Mouse (Mus musculus): Measurements from ENCODE around the gene Actl7b. TPM values are rescaled to one million over a fixed set of nuclear protein-coding genes. Genes with fewer than 3 reads are reported as not detected.

Actl7b gene
- total RNA-seq (2021) = not detected
- long read RNA-seq, experiment 1 = 0 reads
- long read RNA-seq, experiment 2 = 0 reads

DNA sequence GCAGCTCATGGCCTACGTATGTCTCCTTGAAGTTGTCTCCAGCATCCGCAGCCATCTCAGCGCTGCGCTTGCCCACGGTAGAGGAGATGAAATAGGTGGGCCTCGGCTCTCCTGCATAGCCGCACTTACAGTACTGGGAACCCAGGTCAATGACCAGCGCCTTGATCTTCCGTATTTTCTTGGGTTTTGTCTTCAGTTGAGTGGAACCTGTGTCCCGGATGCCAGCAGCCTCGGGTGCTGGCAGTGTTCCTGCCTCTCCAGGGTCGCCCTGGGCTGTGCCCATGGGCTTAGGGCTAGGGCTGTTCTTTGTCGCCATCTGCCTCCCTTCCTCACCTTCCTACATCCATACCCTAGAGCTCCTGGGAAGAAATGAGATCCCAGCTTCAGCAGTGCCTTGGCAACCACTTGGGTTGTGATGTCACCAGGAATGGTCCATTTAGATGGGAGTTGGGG lies at the start of gene Actl7b:
Gene Actl7b, minus strand, starts transcription at position 403 of the 453 bp plus-strand sequence.
- no peak for DNase-seq (ENCODE audit: low spot score)

DNA sequence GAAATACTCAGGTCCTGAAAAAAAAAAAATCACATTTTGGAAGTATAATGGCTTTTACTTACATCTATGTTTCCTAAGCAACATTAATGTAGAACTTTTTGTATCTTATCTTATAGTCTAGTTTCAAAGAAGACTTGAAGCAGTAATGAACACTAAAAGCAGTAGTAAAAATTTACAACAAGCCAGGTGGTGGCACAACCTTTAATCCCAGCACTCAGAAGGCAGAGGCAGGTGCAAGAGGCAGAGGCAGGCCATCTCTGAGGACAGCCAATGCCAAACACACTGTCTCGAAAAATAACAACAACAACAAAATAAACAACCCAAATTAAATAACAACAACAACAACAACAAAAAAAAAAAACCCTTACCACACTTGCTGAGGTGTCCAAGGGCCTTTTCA lies 29.8 kb upstream of the Actl7b start:
- no peak for DNase-seq (ENCODE audit: low spot score)

DNA sequence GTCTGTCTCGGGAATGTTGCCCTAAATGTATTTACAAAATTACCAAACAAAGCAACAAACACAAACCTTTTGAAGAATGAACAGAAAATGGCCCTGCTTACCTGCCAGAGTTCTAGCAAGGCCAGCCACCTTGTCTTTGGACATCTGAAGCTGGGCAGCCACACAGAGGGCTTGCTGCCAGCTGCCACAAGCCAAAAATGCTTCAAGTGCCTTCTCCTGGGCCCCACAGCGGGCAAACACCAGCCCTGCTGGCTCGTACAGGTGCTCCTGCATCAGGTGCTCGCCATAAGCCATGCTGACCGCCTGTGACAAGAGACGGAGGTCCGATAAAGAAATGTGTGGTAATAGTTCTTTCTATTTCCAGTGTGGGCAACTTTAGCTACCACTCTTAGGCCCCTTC lies 27.7 kb upstream of the Actl7b start:
- no peak for DNase-seq (ENCODE audit: low spot score)

DNA sequence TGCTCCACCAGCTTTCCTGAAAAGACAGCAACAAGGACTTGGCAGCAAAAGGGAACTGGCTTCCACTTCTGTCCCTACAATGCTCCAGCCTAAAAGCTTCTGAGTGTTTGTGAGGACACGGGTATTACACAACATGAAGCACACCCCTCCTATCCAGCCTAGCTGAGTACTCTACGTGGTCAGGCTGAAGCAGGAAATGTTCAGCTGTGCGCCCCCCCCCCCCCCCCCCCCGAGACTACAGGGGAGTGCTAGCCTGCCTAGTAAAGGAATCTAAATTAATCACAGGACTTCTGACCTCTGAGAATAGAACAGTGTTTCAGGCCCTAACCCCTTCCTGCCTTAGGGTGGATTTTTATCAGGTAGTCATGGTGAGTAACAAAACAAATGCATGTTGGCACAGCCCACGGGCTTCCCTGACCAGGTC lies 26.6 kb upstream of the Actl7b start:
- no peak for DNase-seq (ENCODE audit: low spot score)

DNA sequence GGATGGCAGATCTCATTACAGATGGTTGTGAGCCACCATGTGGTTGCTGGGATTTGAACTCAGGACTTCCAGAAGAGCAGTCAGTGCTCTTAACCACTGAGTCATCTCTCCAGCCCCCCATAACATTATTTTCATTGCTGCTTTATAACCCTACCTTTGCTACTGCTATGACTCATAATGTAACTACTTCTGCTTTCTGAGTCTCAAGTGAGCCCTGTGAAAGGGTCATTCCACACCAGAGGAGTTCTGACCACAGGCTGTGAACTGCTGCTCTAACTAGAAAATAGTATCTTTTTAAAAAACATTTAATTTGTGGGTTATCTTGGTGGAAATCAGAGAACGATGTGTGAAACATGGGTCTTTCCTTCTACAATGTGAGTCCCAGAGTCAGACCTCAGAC lies 16.4 kb upstream of the Actl7b start:
- DNase-seq (ENCODE audit: low spot score) = no peak

DNA sequence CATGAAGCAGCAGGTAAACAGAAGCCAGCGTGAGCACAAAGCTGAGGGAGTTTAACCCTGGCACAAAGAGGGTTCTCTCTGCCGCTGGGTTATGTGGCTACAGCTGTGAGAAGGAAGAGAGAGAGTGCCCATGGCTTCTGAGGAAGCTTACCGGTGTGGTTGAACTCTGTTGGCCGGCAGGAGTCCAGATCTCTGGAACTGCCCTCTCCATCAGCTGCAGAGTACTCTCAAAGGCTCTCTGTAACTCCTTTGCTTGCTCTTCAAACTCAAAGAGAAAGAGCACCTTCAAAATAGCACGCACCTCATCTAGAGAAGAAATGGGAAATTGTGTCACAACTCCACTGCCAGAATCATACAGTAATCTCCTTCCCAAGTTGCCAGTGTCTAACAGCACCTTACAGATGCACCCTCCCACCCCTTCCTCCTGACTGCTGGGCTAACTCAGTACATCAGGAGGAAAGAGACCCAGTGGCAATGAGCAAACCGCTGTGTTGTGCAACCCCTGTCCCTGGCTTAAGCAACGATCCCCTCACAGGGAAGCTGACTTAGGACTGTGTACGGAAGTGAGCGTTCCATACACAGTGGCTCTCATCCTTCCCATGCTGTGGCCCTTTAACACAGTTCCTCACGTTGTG lies 15.8 kb upstream of the Actl7b start:
- no peak for DNase-seq (ENCODE audit: low spot score)

DNA sequence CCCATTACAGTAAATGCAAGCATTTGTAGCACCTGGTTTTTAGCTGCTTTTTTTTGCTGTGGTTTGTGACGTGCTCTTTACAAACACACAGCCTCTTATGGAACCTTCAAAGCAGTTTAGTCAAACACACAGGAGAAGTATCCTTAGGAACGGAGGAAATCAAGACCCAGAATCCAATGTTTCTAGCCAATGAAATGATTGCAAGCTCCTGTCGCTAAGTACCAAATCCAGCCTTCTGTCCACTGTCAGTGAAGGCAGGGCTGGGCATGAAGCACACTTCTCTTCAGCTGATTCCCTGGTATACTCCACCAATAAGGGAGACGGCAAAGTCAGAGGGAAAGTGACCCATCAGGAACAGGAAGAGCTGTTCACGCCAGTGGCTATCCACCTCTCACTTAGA lies 14.8 kb upstream of the Actl7b start:
- no peak for DNase-seq (ENCODE audit: low spot score)

DNA sequence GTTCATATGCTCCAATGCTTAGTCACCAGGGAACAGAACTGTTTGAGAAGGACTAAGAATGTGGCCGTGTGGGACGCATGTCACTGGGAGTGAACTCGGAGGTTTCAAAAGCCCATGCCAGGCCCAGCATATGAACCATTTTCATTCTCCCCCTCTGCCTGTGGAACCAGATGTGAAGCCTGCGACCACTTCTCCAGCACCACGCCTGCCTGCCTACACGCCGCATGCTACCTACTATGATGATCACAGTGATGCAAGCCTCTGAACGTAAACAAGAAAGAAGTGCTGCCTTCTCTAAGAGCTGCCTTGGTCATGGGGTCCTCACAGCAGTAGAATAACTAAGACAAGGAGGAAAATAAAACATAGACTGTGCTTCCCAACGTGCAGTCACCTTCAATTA lies 6.2 kb upstream of the Actl7b start:
- no peak for DNase-seq (ENCODE audit: low spot score)

DNA sequence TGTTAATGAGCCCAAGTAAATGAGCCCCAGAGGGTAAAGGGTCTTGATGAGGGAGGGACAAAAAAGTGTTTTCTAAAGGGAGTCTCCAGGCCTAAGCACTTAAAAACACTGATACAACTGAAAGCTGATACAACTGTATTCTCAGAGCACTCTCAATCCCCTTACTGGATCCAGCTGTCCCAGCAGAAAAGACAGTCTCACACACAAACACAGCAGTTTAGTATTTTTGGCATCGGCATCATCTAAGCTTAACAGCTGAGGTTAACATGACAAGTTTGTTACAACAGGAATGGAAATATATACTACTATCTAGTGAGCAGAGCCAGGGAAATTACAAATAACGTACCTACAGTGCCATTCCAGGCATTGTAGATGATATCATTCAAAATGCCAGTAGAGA lies 5.1 kb upstream of the Actl7b start:
- DNase-seq (ENCODE audit: low spot score) = no peak

DNA sequence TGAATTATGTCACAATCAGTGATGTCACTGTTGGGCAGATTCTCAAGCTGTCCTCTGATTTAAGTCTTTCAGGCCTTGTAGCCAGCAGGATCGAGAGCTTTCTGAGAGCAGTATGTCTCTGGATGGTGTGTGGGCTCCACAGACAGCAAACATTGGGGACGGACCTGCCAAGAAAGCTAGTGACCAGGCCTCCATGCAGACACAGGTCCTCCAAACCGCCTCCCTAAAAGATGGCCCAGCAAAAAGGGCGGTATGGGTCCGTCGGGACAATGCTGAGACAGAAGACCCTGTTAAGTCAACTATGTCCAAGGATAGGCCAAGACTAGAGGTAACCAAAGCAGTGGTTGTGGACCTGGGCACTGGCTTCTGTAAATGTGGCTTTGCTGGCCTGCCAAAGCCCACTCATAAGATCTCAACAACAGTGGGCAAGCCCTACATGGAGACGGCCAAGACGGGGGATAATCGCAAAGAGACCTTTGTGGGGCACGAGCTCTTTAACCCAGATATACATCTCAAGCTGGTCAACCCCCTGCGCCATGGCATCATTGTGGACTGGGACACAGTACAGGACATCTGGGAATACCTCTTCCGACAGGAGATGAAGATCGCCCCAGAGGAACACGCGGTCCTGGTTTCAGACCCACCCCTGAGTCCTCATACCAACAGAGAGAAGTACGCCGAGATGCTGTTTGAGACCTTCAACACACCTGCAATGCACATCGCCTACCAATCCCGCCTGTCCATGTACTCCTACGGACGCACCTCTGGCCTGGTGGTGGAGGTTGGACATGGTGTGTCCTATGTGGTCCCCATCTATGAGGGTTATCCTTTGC lies 2.3 kb upstream of the Actl7b start, which contains the start of gene Actl7a:
Gene Actl7a, plus strand, starts transcription at position 51 of the 833 bp plus-strand sequence.
- no peak for DNase-seq (ENCODE audit: low spot score)

DNA sequence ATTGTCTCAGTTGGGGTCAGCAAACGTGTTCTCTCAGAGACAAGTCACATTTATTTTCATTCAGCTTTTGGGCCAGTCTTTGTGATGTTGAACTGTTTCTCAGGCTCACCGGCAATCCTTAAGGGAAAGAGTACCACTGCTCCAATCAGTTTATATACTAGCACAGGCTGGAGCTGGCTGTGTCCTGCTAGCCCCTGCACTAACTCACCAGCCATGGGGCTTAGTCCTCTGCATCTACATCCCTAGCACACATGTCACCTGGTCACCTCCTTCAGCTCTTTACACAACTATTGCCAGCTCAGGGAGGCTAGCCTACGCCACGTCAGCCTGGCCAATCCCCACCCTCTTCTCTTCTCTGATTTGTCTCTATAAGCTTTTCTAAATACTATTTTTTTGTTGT lies 1.5 kb upstream of the Actl7b start:
- DNase-seq (ENCODE audit: low spot score) = no peak

DNA sequence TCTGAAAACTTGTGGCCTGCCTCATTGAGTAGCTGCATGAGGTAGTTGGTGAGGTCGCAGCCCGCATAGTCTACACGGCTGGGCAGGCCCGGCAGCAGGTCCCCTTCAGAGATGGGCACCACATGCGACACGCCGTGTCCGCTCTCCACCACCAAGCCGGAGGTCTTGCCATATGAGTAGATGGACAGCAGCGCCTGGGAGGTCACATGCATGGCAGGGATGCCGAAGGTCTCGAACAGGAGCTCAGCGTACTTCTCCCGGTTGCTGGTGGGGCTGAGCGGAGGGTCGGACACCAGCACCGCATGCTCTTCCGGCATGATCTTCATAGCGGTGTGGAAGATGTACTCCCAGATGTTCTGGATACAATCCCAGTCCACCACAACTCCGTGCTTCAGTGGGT lies 632 bp downstream of the Actl7b start:
- no peak for DNase-seq (ENCODE audit: low spot score)

DNA sequence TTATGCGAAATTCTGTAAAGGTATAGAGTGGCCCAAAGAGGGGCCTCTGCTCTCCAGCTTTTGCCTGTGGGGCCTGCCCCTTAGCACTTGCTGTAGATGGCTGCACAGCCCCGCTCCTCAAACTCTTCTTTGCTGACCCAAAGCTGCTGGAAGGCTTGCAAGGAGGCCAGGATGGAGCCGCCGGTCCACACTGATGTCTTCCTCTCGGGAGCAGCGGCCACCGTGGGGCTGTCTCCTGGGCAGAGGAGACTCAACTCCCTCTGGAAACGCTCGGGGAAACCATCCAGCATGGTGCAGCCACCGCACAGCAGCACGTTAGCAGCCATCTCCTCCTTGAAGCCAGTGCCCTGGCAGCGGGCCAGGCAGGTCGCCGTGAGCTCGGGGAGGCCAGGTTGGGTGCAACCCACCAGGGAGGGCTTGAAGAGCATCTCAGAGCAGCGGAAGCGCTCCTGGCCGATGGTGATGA lies 1.2 kb downstream of the Actl7b start, which contains the start of gene Gm26657:
Gene Gm26657, plus strand, starts transcription at position 51 of the 466 bp plus-strand sequence.
- no peak for DNase-seq (ENCODE audit: low spot score)

DNA sequence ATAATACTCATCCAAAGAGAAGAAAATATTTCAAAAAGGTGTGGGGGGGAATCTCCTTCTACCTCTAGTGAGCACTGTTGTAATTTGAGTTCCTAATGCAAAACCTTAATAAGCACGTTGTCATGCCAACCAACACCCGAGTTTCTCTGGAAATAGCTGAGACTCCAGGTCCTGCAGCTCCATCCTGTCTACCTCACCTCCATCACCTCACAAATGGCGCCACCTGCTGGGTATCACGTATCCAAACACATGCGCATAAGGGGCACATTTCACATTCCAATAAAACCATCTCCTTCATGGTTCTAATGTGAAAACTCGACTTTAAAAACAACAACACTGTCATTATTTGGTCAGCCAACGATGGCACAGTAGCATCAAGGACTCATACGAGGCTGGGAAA lies 15.4 kb downstream of the Actl7b start:
- no peak for DNase-seq (ENCODE audit: low spot score)

DNA sequence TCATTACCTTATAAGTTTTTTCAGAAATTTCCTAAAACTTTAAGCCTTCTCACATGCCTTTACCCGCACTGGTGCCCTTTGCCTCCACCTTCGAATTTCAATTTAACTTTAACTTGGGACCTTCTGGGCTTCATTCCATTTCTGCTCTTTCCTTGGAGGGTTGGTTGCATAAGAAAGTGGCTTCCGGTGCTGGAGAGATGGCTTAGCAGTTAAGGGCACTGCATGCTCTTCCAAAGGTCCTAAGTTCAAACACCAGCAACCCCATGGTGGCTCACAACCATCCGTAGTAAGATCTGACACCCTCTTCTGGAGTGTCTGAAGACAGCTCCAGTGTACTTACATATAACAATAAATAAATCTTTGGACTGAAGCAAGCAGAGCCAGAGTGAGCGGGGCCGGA lies 18.0 kb downstream of the Actl7b start:
- DNase-seq (ENCODE audit: low spot score) = no peak

DNA sequence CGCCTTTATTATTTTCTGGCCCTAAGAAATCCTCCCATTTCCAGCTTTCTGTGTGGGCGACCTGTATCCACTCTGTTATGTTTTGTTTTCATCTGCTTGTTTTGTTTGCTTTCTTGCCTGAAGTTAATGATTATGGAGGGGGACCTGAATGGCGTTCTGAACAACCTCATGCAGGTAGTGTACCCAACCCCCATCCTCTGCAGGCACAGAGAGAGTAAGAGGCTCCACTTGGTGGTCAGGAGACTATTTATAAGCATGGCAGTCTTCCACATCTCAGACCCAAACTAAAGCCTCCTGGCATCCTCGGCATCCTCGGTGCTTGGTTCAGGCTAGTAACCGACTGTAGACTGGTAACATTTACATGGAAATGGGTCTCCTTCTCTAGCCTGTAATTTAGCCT lies 18.9 kb downstream of the Actl7b start:
- no peak for DNase-seq (ENCODE audit: low spot score)

DNA sequence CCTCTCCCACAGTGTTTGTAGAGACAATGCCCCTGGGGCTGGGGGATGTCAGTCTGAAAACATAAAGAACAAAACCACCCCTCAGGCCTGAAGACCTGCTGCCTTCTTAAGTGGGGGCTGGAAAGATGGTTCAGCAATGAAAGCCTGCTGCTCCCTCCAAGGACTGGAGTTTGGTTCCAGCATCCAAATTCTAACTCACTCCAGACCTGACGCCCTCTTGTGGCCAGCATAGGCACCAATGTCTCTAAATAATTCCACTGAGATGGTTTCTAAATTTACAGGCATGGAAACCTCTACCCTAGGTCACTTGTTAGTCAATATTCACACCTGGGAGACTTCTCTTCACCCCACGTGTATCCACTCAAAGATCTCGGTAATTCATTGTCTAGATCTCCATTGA lies 19.8 kb downstream of the Actl7b start:
- peak; percentile 37 for DNase-seq (ENCODE audit: low spot score)

DNA sequence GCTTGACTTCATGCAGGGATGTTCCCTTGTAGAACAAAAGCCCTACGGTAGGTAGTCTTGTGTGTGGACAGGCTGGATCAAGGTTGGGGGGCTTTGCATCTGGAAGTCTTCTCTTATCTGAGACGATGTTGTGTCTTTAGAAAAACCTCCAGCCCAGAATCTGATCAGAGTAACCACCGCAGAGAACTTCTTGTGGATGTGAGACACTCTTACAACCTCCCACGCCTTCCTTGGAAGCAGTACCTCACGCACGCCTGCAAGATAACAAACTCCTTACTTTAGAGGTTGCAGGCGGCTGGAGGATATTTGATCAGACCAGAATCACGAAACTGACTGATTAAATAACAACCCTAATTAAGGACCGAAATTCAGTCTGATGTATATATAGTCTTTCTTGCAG lies 20.8 kb downstream of the Actl7b start:
- no peak for DNase-seq (ENCODE audit: low spot score)

DNA sequence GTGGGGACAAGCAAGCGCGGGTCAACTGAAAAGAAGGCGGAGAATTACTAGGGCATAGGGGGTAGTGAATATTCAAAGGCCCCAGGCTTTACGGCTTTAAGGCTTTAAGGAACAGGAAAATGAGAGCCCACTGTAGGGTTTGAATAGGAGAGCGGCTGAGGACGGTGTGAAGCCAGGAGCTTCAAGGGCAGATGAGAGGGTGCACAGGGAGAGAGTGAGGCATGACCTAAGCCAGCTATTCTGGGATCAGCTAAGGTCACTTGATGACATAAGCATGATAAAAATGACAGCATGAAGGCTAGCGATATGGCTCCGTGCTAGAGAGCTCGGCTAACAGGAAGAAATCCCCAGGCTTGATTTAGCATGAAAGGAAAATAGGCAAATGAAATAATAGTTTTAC lies 21.8 kb downstream of the Actl7b start:
- DNase-seq (ENCODE audit: low spot score) = no peak

DNA sequence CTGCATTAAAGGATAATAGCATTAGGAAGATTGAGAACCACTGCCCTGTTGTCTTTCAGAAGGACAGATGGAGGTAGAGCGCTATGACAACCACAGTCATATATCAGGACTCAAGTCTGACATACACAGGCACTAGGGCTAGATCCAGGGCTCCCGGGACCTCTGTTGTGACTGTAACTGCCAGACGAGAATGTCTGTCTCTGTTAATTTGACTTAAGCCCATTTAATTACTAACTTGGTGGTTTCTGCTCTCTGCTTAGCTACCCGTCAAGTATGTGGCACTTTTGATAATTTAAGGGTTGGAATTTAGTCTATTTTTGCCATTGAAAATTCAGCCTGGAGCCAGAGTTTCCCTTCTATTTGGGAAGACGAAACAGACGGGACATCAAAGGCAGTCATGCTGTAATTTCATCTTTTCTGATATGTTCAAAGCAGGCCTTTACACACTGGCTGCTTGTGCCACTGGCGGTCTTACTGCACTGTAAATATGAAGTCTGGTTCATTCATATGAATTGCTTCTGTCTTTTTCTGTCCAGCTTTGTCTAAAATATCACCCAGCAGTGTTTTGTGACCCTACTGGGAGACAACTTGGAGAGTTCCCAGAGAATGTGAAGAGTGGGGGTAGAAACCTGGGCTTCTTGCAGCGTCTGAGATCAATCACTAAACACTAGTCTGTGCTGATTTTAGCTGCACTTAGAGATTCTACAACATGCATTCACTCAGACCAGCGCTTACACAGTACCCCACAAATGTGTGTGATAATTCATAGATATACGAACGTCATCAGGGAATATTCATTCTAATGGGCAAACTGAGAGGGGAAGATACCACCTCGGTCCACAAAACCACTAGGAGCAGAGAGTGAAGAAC lies 22.4 kb downstream of the Actl7b start:
- DNase-seq (ENCODE audit: low spot score) = no peak

DNA sequence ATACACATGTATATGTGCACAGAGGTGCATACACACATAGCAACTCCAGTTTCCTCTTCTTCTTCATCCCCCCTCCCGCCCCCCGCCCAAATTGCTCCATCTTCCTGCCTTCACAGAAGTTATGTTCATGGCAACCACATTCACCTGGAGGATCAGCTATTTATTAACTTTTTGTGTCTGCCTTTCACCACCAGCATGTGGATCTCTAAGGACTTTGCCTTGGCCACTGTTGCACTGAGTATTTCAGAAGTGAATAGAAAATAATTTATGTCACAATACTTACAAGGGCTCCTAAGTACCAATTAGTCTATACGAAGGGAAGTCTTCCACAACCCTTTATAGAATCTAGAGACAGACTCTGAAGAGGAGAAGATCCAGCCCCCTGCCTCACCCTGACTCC lies 23.3 kb downstream of the Actl7b start:
- DNase-seq (ENCODE audit: low spot score) = no peak

DNA sequence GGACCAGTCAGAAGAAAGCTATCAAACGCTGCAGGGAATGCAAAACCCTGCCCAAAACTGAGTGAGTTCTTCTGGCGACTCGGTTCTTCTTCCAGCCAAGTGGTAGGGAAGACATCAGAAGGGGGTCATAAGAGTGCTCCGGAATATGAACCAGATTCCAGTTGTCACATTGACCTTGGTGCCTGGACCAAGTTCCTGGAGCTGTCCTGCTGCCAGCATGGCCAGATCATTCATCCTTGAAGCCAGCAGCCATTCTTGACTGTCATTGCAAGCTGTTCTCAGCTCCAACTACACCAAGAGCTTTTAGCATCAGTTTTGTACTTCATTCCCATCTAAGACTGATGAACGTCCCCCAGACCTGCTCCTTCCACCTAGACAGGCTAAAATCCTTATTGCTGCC lies 24.4 kb downstream of the Actl7b start:
- no peak for DNase-seq (ENCODE audit: low spot score)
